Mouse (Mus musculus) 416B (cell line): ENCODE data around the gene Tgm4.
A peak's percentile ranks its signal among the peaks of the same experiment; 100 is the strongest.

ENCODE experiments used
- DNase-seq: peaks from one replicate; pipeline ENCODE4 v3.0.0; 2011; ENCODE audit warnings: low read depth

The Tgm4 gene

GRCm38 (mm10) chr9:123107186-123107585 is 72.7 kb downstream of the Tgm4 start:
- DNase-seq: no peak

- peak; percentile 47 for DNase-seq
Observed at GRCm38 (mm10) chr9:123109188-123109587, 74.7 kb downstream of the Tgm4 start.

- DNase-seq: peak; percentile 60
Observed at GRCm38 (mm10) chr9:123111751-123112221, 77.3 kb downstream of the Tgm4 start.

- DNase-seq: peak; percentile 82
Observed at GRCm38 (mm10) chr9:123112805-123113521, 78.4 kb downstream of the Tgm4 start, which contains the start of the genes Zdhhc3 and Exosc7. TSS of gene Zdhhc3 (minus strand) at chr9:123113205. TSS of gene Exosc7 (plus strand) at chr9:123113215.

- no peak for DNase-seq
Observed at GRCm38 (mm10) chr9:123113931-123114330, 79.4 kb downstream of the Tgm4 start.

GRCm38 (mm10) chr9:123115566-123115965 is 81.0 kb downstream of the Tgm4 start:
- no peak for DNase-seq
